Mouse (Mus musculus): ENCODE data around the gene Tnn.

DNA sequence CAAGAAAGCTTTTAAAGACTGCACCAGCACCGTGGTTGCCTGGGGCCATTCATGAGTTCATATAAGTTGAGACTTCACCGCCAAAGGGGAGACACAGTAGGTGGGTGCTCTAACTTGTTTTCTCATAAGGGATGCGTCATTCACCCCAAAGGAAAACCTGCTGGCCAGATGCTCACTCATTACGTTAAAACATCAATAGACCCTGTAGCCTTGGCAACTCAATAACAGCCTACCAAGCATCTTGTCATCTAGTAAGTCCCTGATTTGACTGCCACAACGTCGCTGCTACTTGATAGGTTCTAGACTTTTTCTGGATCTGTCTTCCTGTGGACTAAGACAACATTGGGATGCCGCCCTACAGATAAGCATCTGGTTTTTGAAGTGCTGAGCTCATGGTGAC, 111.0 kb downstream of the Tnn start:
- TF ChIP-seq CTCF (IDR thresholded peaks at IDR 0.05; ENCODE audit: low read depth, low read length) (no peak), GATA1 (IDR thresholded peaks at IDR 0.05; ENCODE audit: borderline replicate concordance, low read length) (no peak), TAL1 (conservative IDR thresholded peaks at IDR 0.05; ENCODE audit: low read depth, low read length) (no peak)

All from G1E (cell line).